Mouse (Mus musculus): ENCODE measurements at regions not wholly inside any gene's neighbourhood (a gene's known extent, or its start where the extent isn't known, plus 50 kb on each side); places are given as distances from the start of the nearest gene placed in this dataset.

- no peak for ATAC-seq (ENCODE audit: poor library complexity, severe bottlenecking)
Observed at GRCm38 (mm10) chr16:29830101-29830500, 234.1 kb upstream of the Hes1 start.

- no peak for ATAC-seq (ENCODE audit: poor library complexity, severe bottlenecking)
Observed at GRCm38 (mm10) chr16:29833298-29833697, 230.9 kb upstream of the Hes1 start.

- 0 out of 2 replicates have a peak, but pooled peaks have one; percentile 38 for ATAC-seq (ENCODE audit: poor library complexity, severe bottlenecking)
Observed at GRCm38 (mm10) chr16:29833875-29834274, 230.3 kb upstream of the Hes1 start.

GRCm38 (mm10) chr16:29834669-29835068 lies 229.5 kb upstream of the Hes1 start:
- no peak for ATAC-seq (ENCODE audit: poor library complexity, severe bottlenecking)

- ATAC-seq (ENCODE audit: poor library complexity, severe bottlenecking) = no peak
Observed at GRCm38 (mm10) chr16:29837025-29837629, 227.1 kb upstream of the Hes1 start.

- ATAC-seq (ENCODE audit: poor library complexity, severe bottlenecking) = no peak
Observed at GRCm38 (mm10) chr16:29837874-29838273, 226.3 kb upstream of the Hes1 start.

GRCm38 (mm10) chr16:29838981-29839661 lies 225.1 kb upstream of the Hes1 start:
- ATAC-seq (ENCODE audit: poor library complexity, severe bottlenecking) = peak; percentile 62

GRCm38 (mm10) chr16:29839662-29840001 lies 224.6 kb upstream of the Hes1 start:
- no peak for ATAC-seq (ENCODE audit: poor library complexity, severe bottlenecking)

GRCm38 (mm10) chr16:29840412-29840811 lies 223.8 kb upstream of the Hes1 start:
- ATAC-seq (ENCODE audit: poor library complexity, severe bottlenecking) = no peak

- no peak for ATAC-seq (ENCODE audit: poor library complexity, severe bottlenecking)
Observed at GRCm38 (mm10) chr16:29841132-29841531, 223.1 kb upstream of the Hes1 start.

GRCm38 (mm10) chr16:29842071-29842470 lies 222.1 kb upstream of the Hes1 start:
- ATAC-seq (ENCODE audit: poor library complexity, severe bottlenecking) = no peak

- peak; percentile 28; the same call in 1 of the 2 replicates for ATAC-seq (ENCODE audit: poor library complexity, severe bottlenecking)
Observed at GRCm38 (mm10) chr16:29843490-29843889, 220.7 kb upstream of the Hes1 start.

- no peak for ATAC-seq (ENCODE audit: poor library complexity, severe bottlenecking)
Observed at GRCm38 (mm10) chr16:29844706-29845596, 219.2 kb upstream of the Hes1 start.

GRCm38 (mm10) chr16:29845597-29845986 lies 218.6 kb upstream of the Hes1 start:
- ATAC-seq (ENCODE audit: poor library complexity, severe bottlenecking) = peak; percentile 55

- peak; percentile 11; the same call in 1 of the 2 replicates for ATAC-seq (ENCODE audit: poor library complexity, severe bottlenecking)
Observed at GRCm38 (mm10) chr16:29847059-29847458, 217.1 kb upstream of the Hes1 start.

GRCm38 (mm10) chr16:29847734-29848133 lies 216.4 kb upstream of the Hes1 start:
- ATAC-seq (ENCODE audit: poor library complexity, severe bottlenecking) = peak; percentile 60

GRCm38 (mm10) chr16:29848527-29848926 lies 215.7 kb upstream of the Hes1 start:
- ATAC-seq (ENCODE audit: poor library complexity, severe bottlenecking) = no peak

- ATAC-seq (ENCODE audit: poor library complexity, severe bottlenecking) = no peak
Observed at GRCm38 (mm10) chr16:29849511-29849910, 214.7 kb upstream of the Hes1 start.

- no peak for ATAC-seq (ENCODE audit: poor library complexity, severe bottlenecking)
Observed at GRCm38 (mm10) chr16:29850616-29851015, 213.6 kb upstream of the Hes1 start.

- no peak for ATAC-seq (ENCODE audit: poor library complexity, severe bottlenecking)
Observed at GRCm38 (mm10) chr16:29851827-29852226, 212.4 kb upstream of the Hes1 start.

GRCm38 (mm10) chr16:29854805-29855565 lies 209.2 kb upstream of the Hes1 start:
- no peak for ATAC-seq (ENCODE audit: poor library complexity, severe bottlenecking)
